Mouse (Mus musculus): ENCODE measurements around the gene Plscr2.
"Not testable (repeated sequence)": the region's sequence is repeated elsewhere in the genome, so short reads cannot be mapped to it uniquely, and the experiment has no call there.

- TF ChIP-seq POLR2A (IDR thresholded peaks at IDR 0.05; ENCODE audit: low read depth, low read length); CTCF (IDR thresholded peaks at IDR 0.05; ENCODE audit: extremely low read depth, insufficient read depth, insufficient read length, insufficient replicate concordance): not testable (repeated sequence)
These were observed 50.5 kb downstream of the Plscr2 start for GRCm38 (mm10) chr9:92325936-92326335.

All from spleen, adult 2 months (tissue).